Mouse (Mus musculus): ENCODE data around the gene Pstk.

GRCm38 (mm10) chr7:131364131-131364530 is 6.8 kb upstream of the Pstk start:
- no peak for TF ChIP-seq CTCF (IDR thresholded peaks at IDR 0.05; ENCODE audit: low read depth)
- TF ChIP-seq EP300 (IDR thresholded peaks at IDR 0.05; ENCODE audit: low read depth), result no peak

All from heart, postnatal 0 days (tissue).